Mouse (Mus musculus) liver, embryonic 16.5 days (tissue): ENCODE results near the gene 7420426K07Rik. TPM values are rescaled to one million over a fixed set of nuclear protein-coding genes. Genes with fewer than 3 reads are reported as not detected.

ENCODE experiments used
- ATAC-seq: fragments of 200-750 bp; cut with Nextera tagmentation; 2 replicates; pipeline ENCODE4 v1.8.0; 2017; ENCODE audit warnings: low read depth, mild to moderate bottlenecking, moderate number of reproducible peaks, moderate library complexity
- H3K27ac ChIP-seq: fragments of 300-500 bp; sonication (generic); 2 replicates; pipeline ENCODE4 v1.5.1; 2014; ENCODE audit warnings: mild to moderate bottlenecking, low read length
- H3K27me3 ChIP-seq: fragments of 300-500 bp; sonication (generic); 2 replicates; pipeline ENCODE4 v1.6.1; 2014; ENCODE audit warnings: low read depth, low read length, mixed read lengths; ENCODE audit not compliant: control insufficient read depth, insufficient read depth
- H3K36me3 ChIP-seq: fragments of 300-500 bp; sonication (generic); 2 replicates; pipeline ENCODE4 v1.6.1; 2014; ENCODE audit warnings: mild to moderate bottlenecking; ENCODE audit not compliant: control insufficient read depth, insufficient read depth
- H3K4me1 ChIP-seq: fragments of 300-500 bp; sonication (generic); 2 replicates; pipeline ENCODE4 v1.6.1; 2014; ENCODE audit warnings: low read depth, low read length, mixed read lengths; ENCODE audit not compliant: control insufficient read depth
- H3K4me2 ChIP-seq: fragments of 300-500 bp; sonication (generic); 2 replicates; pipeline ENCODE4 v1.6.1; 2014; ENCODE audit warnings: low read depth, low read length, mixed read lengths
- H3K4me3 ChIP-seq: fragments of 300-500 bp; sonication (generic); 2 replicates; pipeline ENCODE4 v1.5.1; 2014; ENCODE audit warnings: low read depth, mild to moderate bottlenecking, low read length
- H3K9ac ChIP-seq: fragments of 300-500 bp; sonication (generic); 2 replicates; pipeline ENCODE4 v1.6.1; 2014; ENCODE audit warnings: low read depth, low read length
- H3K9me3 ChIP-seq: fragments of 300-500 bp; sonication (generic); replicated peaks from 2 replicates; pipeline ENCODE4 v1.6.1; 2016; ENCODE audit warnings: low read length; ENCODE audit not compliant: control insufficient read depth
- WGBS: fragments of 180-500 bp; shearing (Covaris S2); extraction: QIAGEN DNeasy Blood & Tissue Kit; methylation state at CpG from one replicate; pipeline ENCODE4 v1.1.7; 2014; ENCODE audit not compliant: insufficient replicate concordance; 5-methylcytosine and 5-hydroxymethylcytosine counted together
- polyA plus RNA-seq: library from polyadenylated mRNA; unstranded; fragments of >200 nt; fragmentation: Nextera tagmentation; extraction: Ambion mirVana; gene quantifications from 2 replicates; pipeline ENCODE4 v1.2.1, GENCODE M21; 2015

The 7420426K07Rik gene
- polyA plus RNA-seq, 1 experiment from 2014 or later = not detected

DNA sequence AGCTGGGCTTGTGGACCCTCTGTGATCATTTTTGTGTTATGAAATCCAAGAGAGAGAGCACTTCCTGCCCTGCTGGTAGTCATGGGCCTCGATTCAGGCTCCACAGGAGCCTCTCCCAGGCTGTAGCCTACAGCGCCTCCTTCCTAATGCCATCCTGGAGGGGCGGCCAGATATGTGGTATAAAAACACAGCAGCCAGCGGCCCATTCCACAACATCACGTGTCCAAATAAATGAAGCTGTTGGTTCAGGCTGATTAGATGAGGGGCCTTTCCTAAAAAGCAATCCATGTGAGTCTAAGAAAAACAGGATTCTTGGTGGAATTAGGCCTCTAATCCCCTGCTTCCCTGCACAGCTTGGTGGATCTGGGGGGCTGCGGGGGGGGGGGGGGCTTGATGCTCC, 30.0 kb downstream of the 7420426K07Rik start:
- no peak for ATAC-seq
- no peak overlapping the region for H3K27ac ChIP-seq
- no peak overlapping the region for H3K9ac ChIP-seq
- H3K4me2 ChIP-seq = no peak overlapping the region
- H3K36me3 ChIP-seq = no peaks in the 10 kb centered on the region
- H3K4me1 ChIP-seq = no peaks in the 10 kb centered on the region
- H3K4me3 ChIP-seq = no peak overlapping the region
- H3K27me3 ChIP-seq = peaks cover 2% of the 10 kb centered on the region; the same call in 1 of the 2 replicates
- H3K9me3 ChIP-seq = no peaks in the 10 kb centered on the region
- 43% methylated on average over 6 of the region's 6 CpGs for WGBS

DNA sequence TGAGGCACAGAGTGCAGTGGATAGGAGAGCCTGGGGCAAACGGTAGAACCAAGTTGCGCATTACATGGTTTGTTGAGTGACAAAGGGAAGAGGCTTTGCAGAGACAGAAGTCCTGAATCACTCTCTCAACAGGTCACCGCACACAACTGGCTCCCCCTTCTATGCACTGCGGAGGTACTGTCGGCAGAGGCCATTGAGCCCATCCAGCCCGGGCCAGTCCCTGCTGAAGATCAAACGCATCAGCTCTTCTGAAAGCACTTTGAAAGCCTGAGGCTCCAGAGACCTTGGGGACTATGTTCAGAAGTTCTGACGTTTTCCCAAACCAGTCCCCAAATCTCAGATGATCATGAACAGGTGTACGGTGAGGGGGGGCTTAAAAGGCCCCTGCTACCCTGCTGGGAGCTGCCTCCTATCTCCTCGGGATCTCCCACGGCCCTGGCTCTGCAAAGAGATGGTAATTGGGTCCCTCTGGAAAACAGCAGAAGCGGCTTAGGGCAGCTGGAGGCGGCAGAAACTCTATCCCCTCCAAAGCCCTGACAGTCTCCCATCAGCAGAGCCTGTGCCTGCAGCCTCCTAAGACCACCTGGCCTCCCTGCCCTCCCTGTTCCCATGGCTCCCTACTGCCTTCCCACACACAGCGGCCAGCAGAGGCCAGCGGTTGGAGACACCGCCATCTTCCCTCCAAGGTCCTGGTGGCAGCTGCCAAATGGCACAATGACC, 32.4 kb downstream of the 7420426K07Rik start:
- H3K9me3 ChIP-seq = no peaks in the 10 kb centered on the region
- ATAC-seq = no peak
- no peak overlapping the region for H3K4me3 ChIP-seq
- H3K27ac ChIP-seq = no peak overlapping the region
- H3K9ac ChIP-seq = no peak overlapping the region
- peaks cover 2% of the 10 kb centered on the region; the same call in 1 of the 2 replicates for H3K27me3 ChIP-seq
- H3K4me2 ChIP-seq = no peak overlapping the region
- H3K36me3 ChIP-seq = no peaks in the 10 kb centered on the region
- WGBS = 30% methylated on average over 16 of the region's 16 CpGs
- no peaks in the 10 kb centered on the region for H3K4me1 ChIP-seq

- H3K4me3 ChIP-seq = no peak overlapping the region
- H3K36me3 ChIP-seq = no peaks in the 10 kb centered on the region
- H3K9me3 ChIP-seq = no peaks in the 10 kb centered on the region
- no peak overlapping the region for H3K9ac ChIP-seq
- peaks cover 2% of the 10 kb centered on the region; the same call in 1 of the 2 replicates for H3K27me3 ChIP-seq
- no peak overlapping the region for H3K27ac ChIP-seq
- 9% methylated on average over 2 of the region's 2 CpGs for WGBS
- no peaks in the 10 kb centered on the region for H3K4me1 ChIP-seq
- no peak for ATAC-seq
- no peak overlapping the region for H3K4me2 ChIP-seq
Observed at GRCm38 (mm10) chr9:98939290-98939689, 36.4 kb downstream of the 7420426K07Rik start.

- no peaks in the 10 kb centered on the region for H3K36me3 ChIP-seq
- WGBS = 2% methylated on average over 40 of the region's 40 CpGs
- no peak for ATAC-seq
- H3K9ac ChIP-seq = no peak overlapping the region
- no peak overlapping the region for H3K4me3 ChIP-seq
- H3K27me3 ChIP-seq = peaks cover 78% of the 10 kb centered on the region
- no peak overlapping the region for H3K27ac ChIP-seq
- H3K4me1 ChIP-seq = peaks cover 8% of the 10 kb centered on the region
- H3K4me2 ChIP-seq = no peak overlapping the region
- H3K9me3 ChIP-seq = no peaks in the 10 kb centered on the region
Observed at GRCm38 (mm10) chr9:98952171-98953050, 49.5 kb downstream of the 7420426K07Rik start.

- H3K4me1 ChIP-seq = peaks cover 8% of the 10 kb centered on the region
- no peak for ATAC-seq
- no peak overlapping the region for H3K4me3 ChIP-seq
- H3K36me3 ChIP-seq = no peaks in the 10 kb centered on the region
- 7% methylated on average over 4 of the region's 4 CpGs for WGBS
- no peaks in the 10 kb centered on the region for H3K9me3 ChIP-seq
- H3K4me2 ChIP-seq = no peak overlapping the region
- no peak overlapping the region for H3K9ac ChIP-seq
- H3K27ac ChIP-seq = no peak overlapping the region
- peaks cover 87% of the 10 kb centered on the region for H3K27me3 ChIP-seq
Observed at GRCm38 (mm10) chr9:98953291-98953690, 50.4 kb downstream of the 7420426K07Rik start.

GRCm38 (mm10) chr9:98953830-98954229, 50.9 kb downstream of the 7420426K07Rik start:
- Histone ChIP-seq H3K27ac (no peak overlapping the region), H3K27me3 (peaks cover 93% of the 10 kb centered on the region), H3K36me3 (no peaks in the 10 kb centered on the region), H3K9ac (no peak overlapping the region), H3K4me3 (no peak overlapping the region), H3K4me1 (peaks cover 8% of the 10 kb centered on the region), H3K4me2 (no peak overlapping the region), H3K9me3 (no peaks in the 10 kb centered on the region)
- ATAC-seq = no peak
- 4% methylated on average over 9 of the region's 9 CpGs for WGBS

Other genes with a start within 250 kb of the 7420426K07Rik start
- not detected in 2 replicates for gene Prr23a1, start 60.6 kb upstream of the 7420426K07Rik start, polyA plus RNA-seq
- gene Prr23a2, start 46.6 kb upstream of the 7420426K07Rik start, polyA plus RNA-seq = not detected in 2 replicates
- not detected in 2 replicates for gene Prr23a3, start 38.4 kb upstream of the 7420426K07Rik start, polyA plus RNA-seq
- gene Foxl2, start 52.2 kb downstream of the 7420426K07Rik start, polyA plus RNA-seq = not detected in 2 replicates
- gene Faim, start 83.3 kb downstream of the 7420426K07Rik start, polyA plus RNA-seq = 8.0 and 10.3 TPM in 2 replicates
- gene Gm1123, start 132.6 kb downstream of the 7420426K07Rik start, polyA plus RNA-seq = 0.15 TPM in 1 of 2 replicates, not detected in the other
- gene Pik3cb, start 237.5 kb downstream of the 7420426K07Rik start, polyA plus RNA-seq = 1.7 and 1.8 TPM in 2 replicates